Mouse (Mus musculus) cerebellum, adult 8-10 months (tissue): Measurements from ENCODE around the gene Tarbp2.
A peak's percentile ranks its signal among the peaks of the same experiment; 100 is the strongest.

ENCODE experiments used
- DNase-seq: peaks from one replicate; pipeline ENCODE4 v3.0.0; 2022

The Tarbp2 gene

DNA sequence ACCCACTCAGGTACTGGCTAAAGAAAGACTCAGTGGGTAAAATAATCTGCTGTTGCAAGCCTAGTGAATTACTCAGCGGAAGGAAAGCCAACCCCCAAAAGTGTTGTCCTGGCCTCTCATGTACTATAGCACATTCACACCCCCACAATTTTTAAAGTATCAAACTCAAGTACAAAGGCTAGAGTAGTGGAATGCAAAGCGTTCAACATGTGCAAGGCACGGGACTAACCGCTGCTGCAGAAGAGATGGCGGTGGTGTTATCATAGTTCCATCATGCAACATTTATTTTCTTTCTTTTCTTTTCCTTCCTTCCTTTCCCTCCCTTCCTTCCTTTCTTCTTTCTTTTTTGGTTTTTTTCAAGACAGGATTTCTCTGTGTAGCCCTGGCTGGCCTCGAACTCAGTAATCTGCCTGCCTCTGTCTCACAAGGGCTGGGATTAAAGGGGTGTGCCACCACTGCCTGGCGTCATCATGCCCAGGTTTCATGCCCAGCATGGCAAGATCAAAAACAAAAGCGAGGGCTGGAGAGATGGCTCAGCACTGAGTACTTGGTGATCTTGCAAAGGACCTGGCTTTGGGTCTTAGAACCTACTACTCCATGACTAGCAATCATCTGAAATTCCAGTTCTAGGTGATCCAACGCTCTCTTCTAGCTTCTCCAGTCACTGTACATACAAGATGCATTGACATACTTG is 12.1 kb upstream of the Tarbp2 start:
- DNase-seq = no peak

DNA sequence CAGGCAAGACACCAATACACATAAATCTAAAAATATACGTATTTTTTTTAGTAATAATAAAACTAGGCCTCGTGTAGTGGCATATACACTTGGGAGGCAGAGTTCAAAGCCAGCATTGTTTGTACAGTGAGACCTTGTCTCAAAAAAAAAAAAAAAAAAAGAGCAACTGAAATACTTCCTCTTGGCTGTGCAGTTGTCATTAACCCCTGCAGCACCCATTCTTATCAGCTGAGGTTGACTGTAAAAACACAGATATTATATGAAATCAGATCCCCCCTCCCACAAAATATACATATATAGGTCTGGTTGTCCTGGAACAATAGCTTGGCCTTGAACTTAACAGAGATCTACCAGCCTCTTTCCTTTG is 11.5 kb upstream of the Tarbp2 start:
- DNase-seq = no peak

DNA sequence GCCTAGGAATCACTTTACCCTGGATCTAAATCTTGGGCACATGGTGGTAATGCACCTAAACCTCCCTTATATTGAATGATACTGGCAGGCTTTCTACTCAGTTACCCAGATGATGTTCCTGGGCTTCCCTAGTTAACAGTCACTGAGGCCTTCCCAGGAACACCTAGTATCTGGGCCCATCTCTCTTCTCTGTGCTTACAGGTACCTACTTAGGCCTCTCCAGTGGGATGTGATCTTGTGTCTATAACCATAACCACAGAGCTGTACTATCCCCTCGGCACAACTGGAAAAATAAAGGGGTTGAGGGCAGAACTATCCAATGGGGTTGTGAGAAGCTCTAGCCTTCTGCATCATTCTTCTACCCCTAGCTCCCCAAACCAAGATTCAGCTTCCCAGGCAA is 11.1 kb upstream of the Tarbp2 start:
- no peak for DNase-seq

DNA sequence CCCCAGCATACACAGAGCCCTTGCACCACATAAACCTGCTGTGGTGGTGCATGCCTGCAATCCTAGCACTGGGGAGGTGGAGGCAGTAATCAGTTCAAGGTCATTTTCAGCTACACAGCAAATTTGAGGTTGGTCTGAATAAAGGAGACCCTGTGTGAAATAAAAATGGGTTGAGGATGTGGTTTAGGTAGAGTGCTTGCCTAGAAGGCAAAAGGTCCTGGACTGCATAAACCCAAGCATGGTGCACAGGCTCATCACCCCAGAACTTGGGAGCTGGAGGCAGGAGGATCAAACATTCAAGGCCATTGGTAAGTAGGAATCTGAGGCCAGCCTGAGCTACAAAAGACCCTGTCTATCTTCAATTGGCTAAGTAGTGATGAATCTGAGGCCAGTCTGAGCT is 10.4 kb upstream of the Tarbp2 start:
- DNase-seq = no peak

DNA sequence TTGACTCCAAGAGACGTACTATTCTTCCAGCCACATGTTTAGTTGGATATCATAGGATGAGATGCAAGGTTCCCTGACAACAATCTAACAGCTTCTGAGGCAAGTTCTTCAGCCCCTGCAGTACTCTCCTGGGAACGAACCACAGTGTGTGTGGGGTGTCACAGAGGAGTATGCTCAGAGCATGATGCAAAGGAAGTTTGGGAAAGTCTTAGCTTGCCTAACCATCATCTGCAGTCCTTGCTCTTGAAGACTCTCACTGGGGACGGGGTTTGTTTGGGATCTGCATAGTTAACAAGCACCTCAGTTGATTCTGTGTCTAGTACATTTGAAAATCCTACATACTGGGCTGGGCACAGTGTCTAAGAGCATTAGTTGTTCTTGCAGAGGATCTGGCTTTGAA is 9.7 kb upstream of the Tarbp2 start:
- DNase-seq = peak; percentile 10

DNA sequence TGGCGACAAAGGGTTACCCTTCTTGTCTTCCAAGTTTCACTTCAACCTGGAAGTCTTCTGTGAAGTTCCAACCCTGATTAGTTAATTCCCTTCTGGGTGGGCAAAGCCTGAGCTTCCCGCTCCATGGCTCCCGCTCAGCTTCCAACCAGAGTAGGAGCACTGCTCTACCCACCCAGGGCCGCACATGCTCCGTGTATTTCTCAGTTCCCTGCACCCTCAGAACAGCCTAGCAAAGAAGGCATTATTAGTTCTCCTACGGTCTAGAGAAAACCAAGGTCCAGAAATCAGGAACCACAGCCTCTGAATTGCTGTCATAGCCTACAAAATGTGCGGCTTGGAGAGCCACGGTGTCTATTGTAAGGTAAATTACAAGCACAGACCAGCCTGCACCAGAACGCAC is 7.9 kb upstream of the Tarbp2 start:
- peak; percentile 30 for DNase-seq

DNA sequence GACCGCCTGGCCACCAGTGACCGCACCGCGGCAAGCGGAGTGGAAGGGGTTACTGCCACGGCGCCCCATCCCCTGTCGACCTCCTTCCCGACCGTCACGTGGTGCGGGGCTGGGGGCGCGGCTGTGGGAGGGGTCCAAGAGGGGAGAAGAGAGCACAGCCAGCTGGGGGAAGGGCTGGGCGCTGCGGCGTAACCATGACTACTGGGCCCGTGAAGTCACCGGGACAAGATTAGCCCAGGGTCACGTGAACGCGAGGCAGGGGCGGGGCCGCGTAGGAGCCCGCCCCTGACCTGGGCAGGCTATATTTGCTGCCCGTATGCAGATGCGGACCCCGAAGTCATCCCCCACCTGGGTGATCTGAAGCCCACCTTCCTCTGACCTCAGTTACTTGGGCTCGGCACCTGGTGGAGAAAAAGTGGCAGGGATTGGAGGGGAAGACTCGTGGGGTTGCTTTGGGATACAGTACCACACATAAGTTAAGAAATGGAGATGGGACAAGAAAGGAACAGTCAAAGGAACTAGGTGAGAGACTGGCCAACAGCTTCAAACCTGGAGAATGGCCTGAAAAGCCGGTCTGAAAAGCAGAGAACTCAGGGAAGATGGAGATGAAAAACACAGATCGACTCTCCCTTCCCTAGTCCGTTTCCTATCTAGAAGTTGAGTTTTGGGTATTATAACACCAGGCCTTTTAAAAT is 7.3 kb upstream of the Tarbp2 start:
- DNase-seq = peak; percentile 74

DNA sequence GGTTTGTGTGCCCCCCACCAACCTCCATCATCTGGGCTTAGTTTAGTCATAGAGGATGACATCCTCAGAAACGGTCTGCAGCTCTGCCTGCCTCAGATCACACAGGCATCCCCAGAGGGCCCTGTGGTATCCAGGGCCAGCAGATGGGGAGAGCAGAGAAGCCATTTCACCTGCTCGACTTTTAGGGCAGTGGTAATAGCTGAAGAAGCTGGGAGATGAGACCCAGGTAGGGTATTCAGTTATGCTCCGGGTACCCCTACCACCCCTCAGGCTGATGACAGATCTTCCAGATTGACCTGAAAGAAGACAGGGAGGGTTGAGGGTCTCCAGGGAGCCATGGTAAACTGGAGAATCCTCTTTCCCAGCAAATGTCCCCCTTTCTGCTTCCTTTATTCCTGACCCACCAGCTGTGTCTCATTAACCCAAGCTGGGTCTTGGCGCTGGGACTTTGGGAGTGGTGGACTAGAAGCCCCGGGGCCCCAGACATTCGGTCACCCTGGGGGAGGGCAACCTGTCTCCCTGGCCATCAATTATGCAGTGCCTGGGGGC is 6.6 kb upstream of the Tarbp2 start:
- DNase-seq = peak; percentile 32

DNA sequence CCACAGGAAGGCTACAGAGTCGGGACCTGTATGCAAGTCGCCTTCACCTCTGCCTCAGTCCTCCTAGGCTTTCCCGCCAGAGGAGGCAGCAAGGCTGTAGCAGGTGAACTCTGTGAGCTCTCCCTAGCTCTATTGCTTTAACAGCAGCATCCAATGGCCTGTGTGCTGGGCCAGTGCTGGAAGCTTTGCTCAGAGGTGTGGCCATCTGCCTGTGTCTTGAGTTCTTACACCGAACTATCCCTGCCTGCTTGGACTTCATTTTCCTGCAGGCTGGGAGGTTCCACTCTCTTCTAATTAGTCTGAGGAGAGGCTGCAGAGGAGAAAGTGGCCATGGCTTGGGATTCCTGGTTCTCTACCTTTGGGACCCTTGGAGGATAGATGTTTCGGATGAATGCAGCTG is 6.0 kb upstream of the Tarbp2 start:
- DNase-seq = no peak

DNA sequence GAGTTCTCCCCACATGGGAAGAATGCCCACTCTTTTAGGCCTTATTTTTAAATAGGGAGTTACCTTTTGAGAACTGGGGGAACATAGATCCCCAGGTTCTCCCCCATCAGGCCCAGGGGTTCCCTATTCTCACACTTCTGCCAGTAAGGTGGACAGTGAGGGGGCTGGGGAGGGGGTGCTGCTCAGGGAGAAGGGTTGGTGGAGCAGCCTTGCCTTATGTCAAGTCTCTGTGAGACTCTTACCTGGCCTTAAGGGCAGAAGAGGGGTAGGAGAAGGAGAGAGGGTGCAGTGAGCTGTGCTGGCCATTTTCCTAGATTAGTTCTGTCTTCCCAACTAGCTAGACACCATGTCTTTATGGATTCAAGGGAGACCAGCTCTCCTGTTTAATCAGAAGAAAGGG is 5.5 kb upstream of the Tarbp2 start:
- DNase-seq = no peak

DNA sequence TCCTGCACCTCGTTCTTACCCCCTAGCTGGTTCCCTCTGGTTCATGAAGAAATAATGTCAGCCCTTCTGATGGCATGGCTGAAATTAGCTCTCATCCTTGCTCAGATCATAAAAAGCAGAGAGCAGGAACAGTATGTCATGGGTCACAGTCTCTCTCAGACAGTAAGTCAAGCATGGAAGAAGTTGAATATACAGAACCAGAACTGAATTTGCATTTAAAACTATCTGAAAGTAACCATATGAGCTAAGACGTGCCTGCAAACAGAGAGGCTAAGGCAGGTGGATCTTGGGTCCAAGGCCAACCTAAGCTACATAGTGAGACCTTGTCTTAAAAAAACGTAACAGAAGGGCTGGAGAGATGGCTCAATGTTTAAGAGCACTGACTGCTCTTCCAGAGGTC is 5.0 kb upstream of the Tarbp2 start:
- no peak for DNase-seq

DNA sequence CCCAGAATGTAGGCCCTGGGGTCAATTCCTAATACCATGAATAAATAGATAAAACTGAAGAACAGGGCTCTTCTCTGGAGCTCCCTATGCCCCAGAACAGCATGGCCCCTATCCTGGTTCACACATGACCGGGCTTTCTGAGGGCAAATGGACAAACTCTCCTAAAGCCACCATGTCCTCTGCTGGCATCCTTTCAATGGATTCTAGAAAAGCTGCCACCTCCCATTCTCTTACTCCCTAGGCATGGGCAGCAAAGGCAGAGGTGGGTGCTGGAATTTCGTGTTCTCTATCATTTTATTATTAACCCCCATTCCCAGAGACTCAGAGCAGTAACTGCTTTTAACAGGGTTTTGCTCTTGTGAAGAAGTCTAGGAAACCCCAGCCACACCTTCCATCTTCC is 2.7 kb upstream of the Tarbp2 start:
- DNase-seq = no peak

DNA sequence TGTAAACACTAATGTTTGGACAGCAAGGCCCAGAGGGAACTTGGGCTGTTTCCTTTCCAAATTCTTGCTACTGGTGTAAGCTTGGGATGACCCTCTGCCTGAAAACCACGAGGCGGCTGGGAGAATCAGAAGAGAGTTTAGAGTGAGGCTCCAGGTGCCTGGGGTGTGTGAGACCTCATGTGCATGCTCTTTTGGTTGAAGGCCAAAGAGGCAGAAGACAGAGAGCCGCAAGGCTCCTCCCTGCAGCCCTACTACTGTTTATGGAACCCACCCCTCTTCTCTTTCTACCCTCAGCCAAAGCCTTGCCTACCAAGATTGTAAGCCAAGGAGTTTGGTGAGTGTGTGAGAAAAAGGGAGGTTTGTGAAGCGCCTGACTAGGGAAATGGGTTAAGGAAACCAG is 2.2 kb upstream of the Tarbp2 start:
- DNase-seq = no peak

DNA sequence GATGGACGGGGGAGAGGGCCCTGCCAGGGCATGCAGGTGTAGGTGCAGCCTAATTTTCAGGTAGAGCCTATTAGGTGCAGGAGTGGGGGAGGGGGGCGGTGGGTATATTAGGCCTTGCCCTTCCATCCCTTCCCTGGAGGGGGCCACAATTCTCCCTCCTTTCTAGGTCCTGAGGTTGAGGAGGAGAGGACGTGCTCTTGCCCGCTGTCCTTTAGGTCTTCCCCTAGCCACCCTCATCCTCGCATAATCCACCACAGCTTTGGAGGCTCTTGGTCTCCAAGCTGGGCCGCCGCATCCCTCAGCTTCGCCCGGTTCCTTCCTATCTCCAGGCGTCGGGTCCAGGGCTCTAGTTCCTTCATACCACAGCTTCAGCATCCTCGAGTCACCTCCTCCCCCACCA is 1.7 kb upstream of the Tarbp2 start:
- DNase-seq = peak; percentile 68

DNA sequence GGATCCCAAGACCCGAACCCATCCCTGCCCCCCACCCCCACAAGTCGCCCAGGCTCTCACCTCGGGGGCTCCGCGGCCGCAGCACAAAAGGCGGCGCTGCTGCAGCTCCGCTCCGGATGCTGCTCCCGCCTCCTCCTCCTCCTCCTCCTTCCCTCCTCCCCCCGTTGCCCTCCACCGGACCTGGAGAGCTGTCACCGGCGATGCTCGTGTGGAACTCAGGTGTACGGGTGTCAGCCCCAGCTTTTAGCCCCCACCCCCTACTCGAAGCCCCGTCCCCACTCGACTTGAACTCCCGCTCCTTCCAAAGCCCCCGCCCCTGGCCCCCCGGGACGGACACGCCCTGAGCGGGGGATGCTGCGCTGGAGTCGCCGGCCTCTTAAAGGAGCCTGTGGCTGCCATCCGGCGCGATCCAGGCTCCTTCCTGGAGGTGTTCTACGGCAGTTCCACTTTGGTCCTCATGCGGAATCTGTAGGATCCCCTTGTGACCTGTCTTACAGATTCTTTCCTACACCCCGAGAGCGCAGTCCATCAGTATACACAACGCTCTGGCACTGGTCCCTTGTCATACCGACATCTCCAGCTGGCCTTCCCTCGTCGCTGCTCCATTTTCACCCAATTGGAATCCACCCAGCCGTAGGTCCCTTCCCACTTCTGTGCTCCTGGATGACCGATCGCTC is 1.1 kb upstream of the Tarbp2 start, which contains the start of gene Map3k12:
TSS of gene Map3k12 (minus strand) at position 337 of the 677 bp plus-strand sequence.
- peak; percentile 83 for DNase-seq

DNA sequence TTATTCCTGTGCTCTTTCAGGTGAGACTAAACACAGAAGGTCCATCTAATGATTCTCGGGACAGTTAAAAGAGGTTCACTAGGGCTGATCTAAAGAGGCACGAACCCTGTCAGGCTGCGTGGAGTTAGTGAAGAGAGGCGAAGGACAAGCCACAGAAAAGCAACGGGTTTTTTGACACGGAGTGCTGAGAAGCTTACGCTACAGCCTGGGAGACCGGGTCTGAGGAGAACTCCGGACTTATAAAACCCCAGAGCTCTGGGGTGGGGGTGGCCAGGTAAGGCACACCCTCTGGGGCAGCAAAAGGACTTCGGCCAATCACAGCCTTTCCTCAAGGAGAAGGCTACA is 389 bp upstream of the Tarbp2 start:
- DNase-seq = no peak

DNA sequence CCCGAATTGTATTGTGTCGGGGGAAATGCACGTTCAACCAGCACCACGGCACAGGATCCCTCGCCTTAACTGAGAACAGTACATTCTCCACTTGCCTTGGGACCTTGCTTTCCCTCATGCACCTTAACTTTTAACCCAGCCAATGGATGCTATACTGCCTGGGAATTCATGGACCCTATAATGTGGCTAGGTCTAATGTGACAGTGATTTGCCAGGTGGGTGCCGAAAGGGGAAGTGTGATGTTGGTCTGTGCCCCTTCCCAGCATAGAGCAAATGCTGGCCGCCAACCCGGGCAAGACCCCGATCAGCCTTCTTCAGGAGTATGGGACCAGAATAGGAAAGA is 838 bp downstream of the Tarbp2 start:
- no peak for DNase-seq

DNA sequence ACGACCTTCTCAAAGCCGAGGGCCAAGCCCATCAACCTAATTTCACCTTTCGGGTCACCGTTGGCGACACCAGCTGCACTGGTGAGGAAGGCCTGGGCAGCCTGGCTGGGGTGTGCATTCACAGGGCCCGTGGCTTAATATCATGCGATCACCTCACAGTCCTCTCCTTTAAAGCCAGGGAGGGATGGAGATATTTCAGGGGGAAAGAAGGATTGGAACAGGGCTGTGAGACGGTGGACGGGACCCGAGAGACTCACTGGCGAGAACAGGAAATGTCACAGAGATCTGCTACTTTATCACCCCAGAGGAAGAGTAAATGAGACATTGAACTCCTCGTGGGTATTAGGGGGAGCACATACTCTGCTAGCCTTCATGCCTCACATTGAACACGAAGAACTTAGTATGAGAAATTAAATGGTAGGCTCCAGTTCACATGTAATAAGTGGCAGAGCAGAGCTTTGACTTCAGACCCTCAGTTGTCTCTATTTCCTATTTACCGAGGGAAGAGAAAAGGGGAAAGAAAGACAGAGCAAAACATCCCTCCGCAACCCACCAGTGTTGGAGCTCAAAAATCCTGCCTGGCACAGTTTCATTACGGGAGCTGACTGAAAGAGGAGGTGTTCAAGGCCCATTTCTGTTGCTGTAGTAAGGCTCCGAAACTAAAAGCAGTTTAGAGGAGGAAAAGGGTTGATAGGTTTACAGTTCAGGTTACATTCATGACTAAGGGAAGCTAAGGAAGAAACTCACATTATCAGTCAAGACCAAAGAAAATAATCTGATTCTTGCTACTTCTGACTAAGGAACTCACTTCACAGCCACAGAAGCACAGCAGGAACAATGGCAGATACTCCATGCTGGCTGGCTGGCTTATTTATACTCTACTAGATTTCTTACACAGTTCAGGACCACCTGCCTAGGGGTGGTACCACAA is 1.5 kb downstream of the Tarbp2 start:
- DNase-seq = peak; percentile 56

DNA sequence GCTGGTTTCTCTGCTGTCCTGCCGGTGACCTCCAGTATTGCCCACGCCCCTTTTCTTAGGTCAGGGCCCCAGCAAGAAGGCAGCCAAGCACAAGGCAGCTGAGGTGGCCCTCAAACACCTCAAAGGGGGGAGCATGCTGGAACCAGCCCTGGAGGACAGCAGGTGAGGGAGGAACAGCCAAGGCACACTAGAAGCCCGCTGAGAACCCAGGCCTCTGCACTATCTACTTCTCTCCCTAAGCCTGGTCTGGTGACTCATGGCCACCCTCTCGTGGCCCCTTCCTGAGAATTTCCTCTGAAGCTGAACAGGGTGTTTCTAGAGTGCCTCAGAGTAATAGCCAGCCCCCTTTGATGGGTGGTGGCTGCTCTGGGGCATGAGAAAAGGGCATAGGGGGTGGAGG is 2.4 kb downstream of the Tarbp2 start:
- no peak for DNase-seq

DNA sequence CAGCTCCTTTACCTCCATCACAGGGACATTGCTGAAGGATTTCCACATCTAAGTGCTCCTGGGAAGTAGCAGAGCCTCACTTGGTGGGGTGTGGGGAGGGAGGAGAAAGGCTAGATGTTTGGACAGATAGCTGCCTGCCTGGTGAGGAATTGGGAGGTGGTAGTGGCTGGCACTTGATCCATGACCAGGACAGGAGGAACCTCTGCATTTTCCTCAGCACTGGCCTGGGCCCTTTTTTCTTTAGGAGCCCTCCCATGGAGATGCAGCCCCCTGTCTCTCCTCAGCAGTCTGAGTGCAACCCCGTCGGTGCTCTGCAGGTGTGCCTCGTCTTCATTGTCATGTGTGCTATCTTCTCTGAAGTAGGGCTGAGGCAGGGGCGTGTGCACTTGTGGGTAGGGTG is 3.5 kb downstream of the Tarbp2 start:
- DNase-seq = no peak

DNA sequence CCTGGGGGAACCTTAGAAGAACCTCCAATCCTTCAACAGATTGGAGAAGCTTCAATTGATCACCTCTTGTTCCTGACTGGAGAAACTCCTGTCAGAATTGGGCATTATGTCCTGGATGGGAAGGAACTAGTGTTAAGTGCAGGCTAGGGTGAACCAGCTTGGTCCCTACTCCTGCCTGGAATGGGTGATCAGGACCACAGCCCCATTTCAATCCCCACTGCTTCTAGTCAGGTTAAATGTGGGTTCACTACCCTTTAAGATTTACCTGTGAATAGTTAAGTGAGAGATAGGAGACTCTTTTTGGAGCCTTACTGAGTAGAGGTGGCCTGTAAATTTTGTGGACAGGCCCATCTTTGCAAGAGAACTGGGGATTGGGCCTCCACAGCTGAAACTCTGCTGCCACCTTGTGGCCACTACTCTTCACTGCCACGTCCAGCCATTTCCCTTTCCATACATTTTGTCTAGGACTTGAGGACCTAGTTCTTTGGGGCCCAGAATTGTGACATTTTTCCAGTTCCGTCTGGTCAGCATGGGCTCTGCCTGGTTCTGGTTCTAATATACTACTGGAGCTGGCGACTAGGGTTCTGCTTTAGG is 7.0 kb downstream of the Tarbp2 start, which contains the start of gene Npff:
TSS of gene Npff (minus strand) at position 51 of the 594 bp plus-strand sequence.
- peak; percentile 89 for DNase-seq
